Mouse (Mus musculus) erythroid progenitor cell, adult 5-6 weeks (primary cell): ENCODE results near the gene Dcaf6. TPM values are rescaled to one million over a fixed set of nuclear protein-coding genes. Genes with fewer than 3 reads are reported as not detected.

ENCODE experiments used
- ATAC-seq: replicated peaks from 2 replicates; pipeline ENCODE4 v1.8.0; 2016; ENCODE audit warnings: moderate number of reproducible peaks, mild to moderate bottlenecking, moderate TSS enrichment, inconsistent platforms; ENCODE audit not compliant: poor library complexity, low FRiP score, severe bottlenecking
- total RNA-seq, 2 experiments: library from RNA; stranded (forward) in 1 of 2; stranded (reverse) in 1 of 2; fragments of 150-400 nt in 1 of 2; fragments of 186-747, 209-891 nt in 1 of 2; gene quantifications; 2 replicates each; pipeline versions ENCODE4 v1.2.3 to v1.2.4; 2015 to 2017; ENCODE audit warnings: low replicate concordance in 2 of 2

Dcaf6 gene
- total RNA-seq, 2 experiments from 2014 or later, result 144 to 178 TPM

GRCm38 (mm10) chr1:165281351-165282221 is 178.7 kb downstream of the Dcaf6 start:
- ATAC-seq, result no peak

- no peak for ATAC-seq
Observed at GRCm38 (mm10) chr1:165280741-165281140, 179.5 kb downstream of the Dcaf6 start.

Other genes with a start within 250 kb of the Dcaf6 start
- 23.8 and 31.9 TPM in 2 replicates for gene Tiprl, start 223.5 kb downstream of the Dcaf6 start, total RNA-seq (2015; ENCODE audit: low replicate concordance)
- gene Tiprl, start 223.5 kb downstream of the Dcaf6 start, total RNA-seq (2017; ENCODE audit: low replicate concordance), result 27.5 and 53.9 TPM in 2 replicates
- gene Gpr161, start 164.7 kb downstream of the Dcaf6 start, total RNA-seq (2015; ENCODE audit: low replicate concordance), result not detected in 2 replicates
- gene Gpr161, start 164.7 kb downstream of the Dcaf6 start, total RNA-seq (2017; ENCODE audit: low replicate concordance), result 0.26 TPM in 1 of 2 replicates, not detected in the other
- 91.2 and 119 TPM in 2 replicates for gene Mpc2, start 162 bp upstream of the Dcaf6 start, total RNA-seq (2015; ENCODE audit: low replicate concordance)
- 141 and 142 TPM in 2 replicates for gene Mpc2, start 162 bp upstream of the Dcaf6 start, total RNA-seq (2017; ENCODE audit: low replicate concordance)
- gene Adcy10, start 24.7 kb upstream of the Dcaf6 start, total RNA-seq (2015; ENCODE audit: low replicate concordance), result not detected in 2 replicates
- gene Adcy10, start 24.7 kb upstream of the Dcaf6 start, total RNA-seq (2017; ENCODE audit: low replicate concordance), result 0.15 TPM in 1 of 2 replicates, not detected in the other
- 2.9 and 31.0 TPM in 2 replicates for gene Mpzl1, start 174.1 kb upstream of the Dcaf6 start, total RNA-seq (2015; ENCODE audit: low replicate concordance)
- 3.0 TPM in 1 of 2 replicates, not detected in the other for gene Mpzl1, start 174.1 kb upstream of the Dcaf6 start, total RNA-seq (2017; ENCODE audit: low replicate concordance)
- 8.8 and 9.4 TPM in 2 replicates for gene Rcsd1, start 249.3 kb upstream of the Dcaf6 start, total RNA-seq (2015; ENCODE audit: low replicate concordance)
- gene Rcsd1, start 249.3 kb upstream of the Dcaf6 start, total RNA-seq (2017; ENCODE audit: low replicate concordance), result 19.9 and 23.1 TPM in 2 replicates